Mouse (Mus musculus) heart, embryonic 11.5 days (tissue): ENCODE measurements at regions not wholly inside any gene's neighbourhood (a gene's known extent, or its start where the extent isn't known, plus 50 kb on each side); places are given as distances from the start of the nearest gene placed in this dataset.

Source experiments
- ATAC-seq: fragments of 200-750 bp; cut with Nextera tagmentation; replicated peaks from 2 replicates; pipeline ENCODE4 v1.8.0; 2017; ENCODE audit warnings: moderate library complexity; ENCODE audit not compliant: insufficient number of reproducible peaks, low FRiP score, low TSS enrichment
- H3K27ac ChIP-seq: fragments of 300-500 bp; sonication (generic); 2 replicates; pipeline ENCODE4 v1.5.1; 2014; ENCODE audit warnings: mild to moderate bottlenecking, low read depth, low read length
- H3K27me3 ChIP-seq: fragments of 300-500 bp; sonication (generic); 2 replicates; pipeline ENCODE4 v1.6.1; 2014; ENCODE audit warnings: mild to moderate bottlenecking, low read length, mixed read lengths; ENCODE audit not compliant: control insufficient read depth, insufficient read depth
- H3K36me3 ChIP-seq: fragments of 300-500 bp; sonication (generic); 2 replicates; pipeline ENCODE4 v1.6.1; 2014; ENCODE audit warnings: mild to moderate bottlenecking, low read length, moderate library complexity, mixed read lengths; ENCODE audit not compliant: control insufficient read depth, insufficient read depth
- H3K4me1 ChIP-seq: fragments of 300-500 bp; sonication (generic); 2 replicates; pipeline ENCODE4 v1.6.1; 2014; ENCODE audit warnings: low read length; ENCODE audit not compliant: control insufficient read depth, insufficient read depth
- H3K4me2 ChIP-seq: fragments of 300-500 bp; sonication (generic); 2 replicates; pipeline ENCODE4 v1.6.1; 2014; ENCODE audit warnings: mild to moderate bottlenecking, moderate library complexity
- H3K4me3 ChIP-seq: fragments of 300-500 bp; sonication (generic); 2 replicates; pipeline ENCODE4 v1.5.1; 2014; ENCODE audit warnings: low read depth, low read length
- H3K9ac ChIP-seq: fragments of 300-500 bp; sonication (generic); 2 replicates; pipeline ENCODE4 v1.6.1; 2014; ENCODE audit warnings: mild to moderate bottlenecking, low read depth, low read length, moderate library complexity
- H3K9me3 ChIP-seq: fragments of 300-500 bp; sonication (generic); replicated peaks from 2 replicates; pipeline ENCODE4 v1.6.1; 2016; ENCODE audit warnings: low read length; ENCODE audit not compliant: control insufficient read depth
- whole genome bisulfite sequencing: fragments of 180-500 bp; shearing (Covaris S2); extraction: QIAGEN DNeasy Blood & Tissue Kit; methylation state at CpG from one replicate; pipeline ENCODE4 v1.1.7; 2014; ENCODE audit not compliant: insufficient replicate concordance; 5-methylcytosine and 5-hydroxymethylcytosine counted together

GRCm38 (mm10) chr16:95929700-95930435, 60.9 kb downstream of the Psmg1 start:
- ATAC-seq = no peak
- Histone ChIP-seq H3K4me3 (no peak overlapping the region), H3K4me1 (no peaks in the 10 kb centered on the region), H3K27ac (no peak overlapping the region), H3K4me2 (no peak overlapping the region), H3K9ac (no peak overlapping the region), H3K9me3 (no peaks in the 10 kb centered on the region), H3K36me3 (no peaks in the 10 kb centered on the region), H3K27me3 (no peaks in the 10 kb centered on the region)
- 74% methylated on average over 14 of the region's 14 CpGs for WGBS

- no peak for ATAC-seq
- Histone ChIP-seq H3K27me3 (no peaks in the 10 kb centered on the region), H3K4me1 (no peaks in the 10 kb centered on the region), H3K9me3 (no peaks in the 10 kb centered on the region), H3K27ac (no peak overlapping the region), H3K36me3 (no peaks in the 10 kb centered on the region), H3K9ac (no peak overlapping the region), H3K4me3 (no peak overlapping the region), H3K4me2 (no peak overlapping the region)
- 66% methylated on average over 18 of the region's 18 CpGs for WGBS
These were observed 62.2 kb downstream of the Psmg1 start for GRCm38 (mm10) chr16:95928290-95929260.

- Histone ChIP-seq H3K4me2 (no peak overlapping the region), H3K27me3 (no peaks in the 10 kb centered on the region), H3K4me3 (no peak overlapping the region), H3K36me3 (no peaks in the 10 kb centered on the region), H3K27ac (no peak overlapping the region), H3K9me3 (no peaks in the 10 kb centered on the region), H3K4me1 (no peaks in the 10 kb centered on the region), H3K9ac (no peak overlapping the region)
- no peak for ATAC-seq
- 82% methylated on average over 6 of the region's 6 CpGs for WGBS
These were observed 64.2 kb downstream of the Psmg1 start for GRCm38 (mm10) chr16:95926558-95926957.

GRCm38 (mm10) chr16:95924716-95925115, 66.0 kb downstream of the Psmg1 start:
- WGBS = 68% methylated on average over 8 of the region's 8 CpGs

GRCm38 (mm10) chr16:95923991-95924390, 66.8 kb downstream of the Psmg1 start:
- H3K9ac ChIP-seq = no peak overlapping the region
- 78% methylated on average over 7 of the region's 7 CpGs for WGBS
- H3K4me1 ChIP-seq = no peaks in the 10 kb centered on the region
- no peak for ATAC-seq
- H3K27ac ChIP-seq = no peak overlapping the region
- no peaks in the 10 kb centered on the region for H3K36me3 ChIP-seq
- H3K27me3 ChIP-seq = no peaks in the 10 kb centered on the region
- no peak overlapping the region for H3K4me2 ChIP-seq
- no peak overlapping the region for H3K4me3 ChIP-seq
- no peaks in the 10 kb centered on the region for H3K9me3 ChIP-seq

More at GRCm38 (mm10) chr16:95924716-95925115, 66.0 kb downstream of the Psmg1 start:
- Histone ChIP-seq H3K4me1 (no peaks in the 10 kb centered on the region), H3K36me3 (no peaks in the 10 kb centered on the region), H3K27me3 (no peaks in the 10 kb centered on the region), H3K27ac (no peak overlapping the region), H3K9ac (no peak overlapping the region), H3K4me3 (no peak overlapping the region), H3K4me2 (no peak overlapping the region), H3K9me3 (no peaks in the 10 kb centered on the region)
- ATAC-seq = no peak

GRCm38 (mm10) chr16:95922369-95922934, 68.3 kb downstream of the Psmg1 start:
- H3K27ac ChIP-seq = no peak overlapping the region
- no peak overlapping the region for H3K4me2 ChIP-seq
- H3K4me1 ChIP-seq = no peaks in the 10 kb centered on the region
- no peak for ATAC-seq
- no peak overlapping the region for H3K4me3 ChIP-seq
- no peak overlapping the region for H3K9ac ChIP-seq
- H3K36me3 ChIP-seq = no peaks in the 10 kb centered on the region
- H3K9me3 ChIP-seq = no peaks in the 10 kb centered on the region
- 86% methylated on average over 9 of the region's 9 CpGs for WGBS
- no peaks in the 10 kb centered on the region for H3K27me3 ChIP-seq

- 69% methylated on average over 4 of the region's 4 CpGs for WGBS
- no peak overlapping the region for H3K4me3 ChIP-seq
- no peak for ATAC-seq
- no peak overlapping the region for H3K27ac ChIP-seq
- H3K9me3 ChIP-seq = no peaks in the 10 kb centered on the region
- H3K4me1 ChIP-seq = no peaks in the 10 kb centered on the region
- no peak overlapping the region for H3K9ac ChIP-seq
- H3K27me3 ChIP-seq = no peaks in the 10 kb centered on the region
- no peak overlapping the region for H3K4me2 ChIP-seq
- H3K36me3 ChIP-seq = no peaks in the 10 kb centered on the region
These were observed 69.6 kb downstream of the Psmg1 start for GRCm38 (mm10) chr16:95921169-95921568.

- no peak overlapping the region for H3K4me2 ChIP-seq
- no peaks in the 10 kb centered on the region for H3K4me1 ChIP-seq
- no peaks in the 10 kb centered on the region for H3K27me3 ChIP-seq
- H3K27ac ChIP-seq = no peak overlapping the region
- no peaks in the 10 kb centered on the region for H3K9me3 ChIP-seq
- H3K9ac ChIP-seq = no peak overlapping the region
- 88% methylated on average over 16 of the region's 16 CpGs for WGBS
- no peak for ATAC-seq
- H3K4me3 ChIP-seq = no peak overlapping the region
- no peaks in the 10 kb centered on the region for H3K36me3 ChIP-seq
These were observed 71.9 kb downstream of the Psmg1 start for GRCm38 (mm10) chr16:95918651-95919425.
